Mouse (Mus musculus) adipocyte (in vitro differentiated cells): Measurements from ENCODE around the gene Serpina3n.
"Not testable (repeated sequence)": the region's sequence is repeated elsewhere in the genome, so short reads cannot be mapped to it uniquely, and the experiment has no call there.

ENCODE experiments used
- DNase-seq: peaks from one replicate; pipeline ENCODE4 v3.0.0-alpha.2; 2016; ENCODE audit warnings: low spot score

The Serpina3n gene

DNA sequence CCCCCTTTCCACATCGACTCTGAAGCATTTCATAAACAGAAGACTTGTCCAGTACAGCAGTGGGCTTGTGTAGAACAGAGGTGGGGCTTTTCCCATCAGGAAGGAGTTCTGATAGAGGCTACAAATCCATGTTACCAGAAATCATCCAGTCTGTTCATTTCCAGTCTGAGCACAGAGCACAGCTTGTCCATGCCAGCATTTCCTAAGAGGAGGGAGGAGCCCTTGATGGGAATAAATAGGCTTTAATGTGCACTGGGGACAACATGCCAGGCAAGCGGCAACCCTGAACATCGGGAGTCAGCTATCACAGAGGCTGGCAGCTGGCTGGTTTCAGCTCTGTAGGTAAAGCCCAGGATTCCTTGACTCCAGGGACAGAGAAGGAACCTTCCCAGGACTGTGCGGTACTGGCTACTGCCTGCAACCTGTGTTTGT is at the start of gene Serpina3n:
TSS of gene Serpina3n (plus strand) at position 276 of the 432 bp plus-strand sequence.
- peak; percentile 63 for DNase-seq

GRCm38 (mm10) chr12:104369986-104370385 is 36.5 kb upstream of the Serpina3n start:
- DNase-seq, result no peak

GRCm38 (mm10) chr12:104377179-104377578 is 29.4 kb upstream of the Serpina3n start:
- DNase-seq, result not testable (repeated sequence)

DNA sequence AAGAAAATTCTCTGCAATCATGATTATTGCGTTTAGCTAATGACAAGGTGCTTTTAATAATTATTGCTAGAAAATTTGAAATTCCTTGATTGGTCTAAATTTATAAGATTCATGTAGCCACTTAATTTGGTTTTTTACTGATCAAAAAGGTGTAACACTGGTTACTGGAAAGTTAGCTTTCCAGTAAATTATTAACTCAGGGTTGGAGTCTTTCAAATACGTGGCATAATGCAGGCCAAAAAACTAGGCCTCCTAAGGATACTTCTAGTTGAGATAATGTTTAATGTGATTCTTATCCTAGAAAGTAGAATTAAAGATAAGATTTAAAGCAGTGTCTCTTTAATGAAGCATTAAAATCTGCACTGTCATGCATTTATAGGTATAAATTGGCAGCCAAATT is 28.2 kb upstream of the Serpina3n start:
- DNase-seq, result not testable (repeated sequence)

GRCm38 (mm10) chr12:104378815-104379214 is 27.7 kb upstream of the Serpina3n start:
- DNase-seq, result not testable (repeated sequence)

DNA sequence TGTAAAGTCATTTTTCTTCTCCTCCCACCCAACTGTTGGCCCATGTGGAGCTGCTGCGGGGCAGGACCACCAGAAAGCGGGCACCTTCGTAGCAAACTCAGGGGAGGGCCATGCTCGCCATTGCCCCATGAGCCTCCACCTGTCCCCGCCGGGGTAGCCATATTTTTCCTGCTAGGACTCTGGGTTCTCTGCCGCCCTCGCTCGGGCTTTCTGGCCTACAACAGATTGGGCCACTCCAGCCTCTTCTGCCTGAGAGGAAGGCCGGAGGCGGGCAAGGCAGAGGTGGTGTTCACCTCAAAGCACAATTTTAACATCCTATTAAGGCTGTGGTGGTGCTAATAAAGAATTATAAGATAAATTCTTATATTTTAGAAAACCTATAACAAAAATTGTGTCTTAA is 26.7 kb upstream of the Serpina3n start:
- no peak for DNase-seq

GRCm38 (mm10) chr12:104381071-104381604 is 25.4 kb upstream of the Serpina3n start:
- DNase-seq, result not testable (repeated sequence)

- DNase-seq, result not testable (repeated sequence)
Observed at GRCm38 (mm10) chr12:104385987-104386386, 20.5 kb upstream of the Serpina3n start.

DNA sequence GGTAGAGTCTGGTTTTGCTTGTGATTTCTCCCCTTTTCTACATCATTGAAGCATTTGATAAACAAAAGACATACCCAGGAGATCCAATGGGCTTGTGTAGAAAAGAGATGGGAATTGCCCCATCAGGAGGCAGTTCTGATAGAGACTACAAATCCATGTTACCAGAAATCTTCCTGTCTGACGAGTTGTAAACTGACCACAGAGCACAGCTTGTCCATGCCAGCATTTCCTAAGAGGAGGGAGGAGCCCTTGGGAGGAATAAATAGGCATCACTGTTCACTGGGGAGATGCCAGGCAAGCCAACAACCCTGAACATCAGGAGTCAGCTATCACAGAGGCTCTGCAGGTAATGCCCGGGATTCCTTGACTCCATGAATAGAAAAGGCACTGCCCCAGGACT is 19.7 kb upstream of the Serpina3n start:
- not testable (repeated sequence) for DNase-seq

GRCm38 (mm10) chr12:104388477-104388876 is 18.1 kb upstream of the Serpina3n start:
- no peak for DNase-seq

DNA sequence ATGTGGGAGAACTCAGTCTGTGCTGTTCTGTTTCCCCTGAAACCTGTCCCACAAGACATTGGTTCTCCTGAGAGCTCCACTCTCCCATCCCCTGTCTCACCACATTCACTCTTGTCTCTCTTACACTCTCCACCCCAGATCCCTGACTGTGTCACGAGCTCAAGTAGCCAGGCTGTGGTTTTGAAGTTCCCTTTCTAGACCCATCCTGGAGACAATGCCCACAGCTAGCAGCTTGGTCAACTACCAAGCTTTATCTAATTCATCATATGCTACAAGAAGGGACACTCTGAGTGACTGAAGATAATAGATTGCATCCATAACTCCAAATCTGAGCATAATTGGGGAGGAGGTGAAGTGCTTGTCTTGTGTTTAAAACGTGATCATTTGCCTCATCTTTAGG is 15.5 kb upstream of the Serpina3n start:
- not testable (repeated sequence) for DNase-seq

- no peak for DNase-seq
Observed at GRCm38 (mm10) chr12:104403968-104404367, 2.6 kb upstream of the Serpina3n start.

GRCm38 (mm10) chr12:104412507-104412906 is 6.0 kb downstream of the Serpina3n start:
- no peak for DNase-seq

- DNase-seq, result no peak
Observed at GRCm38 (mm10) chr12:104414576-104414975, 8.0 kb downstream of the Serpina3n start.

- DNase-seq, result peak; percentile 52
Observed at GRCm38 (mm10) chr12:104415625-104416315, 9.2 kb downstream of the Serpina3n start.

GRCm38 (mm10) chr12:104418340-104419135 is 12.0 kb downstream of the Serpina3n start:
- peak; percentile 77 for DNase-seq

GRCm38 (mm10) chr12:104419136-104419462 is 12.6 kb downstream of the Serpina3n start:
- DNase-seq, result no peak

- peak; percentile 23 for DNase-seq
Observed at GRCm38 (mm10) chr12:104422615-104423392, 16.3 kb downstream of the Serpina3n start.

GRCm38 (mm10) chr12:104425591-104425990 is 19.1 kb downstream of the Serpina3n start:
- no peak for DNase-seq

DNA sequence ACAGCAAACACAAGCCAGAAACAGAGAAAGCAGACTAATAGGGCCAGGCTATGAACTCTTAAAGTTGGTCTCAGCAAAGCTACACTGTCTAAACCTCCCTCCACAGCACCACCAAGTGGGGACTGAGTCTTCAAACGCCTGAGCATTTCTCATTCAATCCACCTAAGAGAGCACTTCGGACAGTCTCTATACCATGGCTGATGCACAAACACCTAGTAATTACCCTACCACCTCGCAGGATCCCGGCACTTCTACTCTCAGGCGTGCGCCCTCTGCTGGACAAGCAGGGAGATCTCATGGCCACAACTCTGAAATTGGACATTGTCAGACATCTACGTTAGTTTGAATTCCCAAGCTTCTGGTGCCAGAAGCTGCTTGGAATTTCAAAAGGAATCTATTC is 20.4 kb downstream of the Serpina3n start:
- DNase-seq, result peak; percentile 47

GRCm38 (mm10) chr12:104431359-104431758 is 24.8 kb downstream of the Serpina3n start:
- DNase-seq, result no peak

GRCm38 (mm10) chr12:104433214-104433613 is 26.7 kb downstream of the Serpina3n start:
- no peak for DNase-seq
